Mouse (Mus musculus): ENCODE measurements around the gene Il18. TPM values are rescaled to one million over a fixed set of nuclear protein-coding genes. Genes with fewer than 3 reads are reported as not detected.

Il18 gene
- total and polyA plus RNA-seq, 3 experiments: 0.53 to 1.2 (median 1.0) TPM

- DNase-seq: no peak
- H3K4me3 ChIP-seq: peak overlapping the region; percentile 92
- intact Hi-C loops (cut with DNase I): loop anchor here (5.0 kb wide), 1 partner anchor 165 kb away; the partner anchor contains the start of gene Fdxacb1
- 59% methylated on average over 7 of the region's 7 CpGs for WGBS
- TF ChIP-seq EP300 (IDR thresholded peaks at IDR 0.05; ENCODE audit: insufficient read depth, low read depth, low read length) (no peak), POLR2A (IDR thresholded peaks at IDR 0.05; ENCODE audit: insufficient read depth, low read depth, low read length) (no peak), CTCF (IDR thresholded peaks at IDR 0.05) (no peak)
- H3K9ac ChIP-seq (ENCODE audit: low read depth, low read length): 0 out of 2 replicates have a peak overlapping the region, but pooled peaks have one; percentile 15
- H3K27me3 ChIP-seq (ENCODE audit: control insufficient read depth, insufficient read depth, low read length): no peaks in the 10 kb centered on the region
- peaks cover 2% of the 10 kb centered on the region; the same call in 1 of the 2 replicates for H3K79me2 ChIP-seq (replicated peaks; ENCODE audit: control insufficient read depth, insufficient read depth, low read length)
- peak overlapping the region; percentile 93 for H3K27ac ChIP-seq
- H3K4me1 ChIP-seq (ENCODE audit: control insufficient read depth, insufficient read depth, low read length): peaks cover 10% of the 10 kb centered on the region
- peaks cover 8% of the 10 kb centered on the region for H3K36me3 ChIP-seq (ENCODE audit: control insufficient read depth, insufficient read depth, low read length)
Observed at GRCm38 (mm10) chr9:50602055-50602845, 47.6 kb downstream of the Il18 start.

- WGBS: 1% methylated on average over 48 of the region's 48 CpGs
- Histone ChIP-seq H3K4me1 (ENCODE audit: control insufficient read depth, insufficient read depth, low read length) (peaks cover 10% of the 10 kb centered on the region), H3K79me2 (replicated peaks; ENCODE audit: control insufficient read depth, insufficient read depth, low read length) (peaks cover 2% of the 10 kb centered on the region; the same call in 1 of the 2 replicates), H3K36me3 (ENCODE audit: control insufficient read depth, insufficient read depth, low read length) (peaks cover 8% of the 10 kb centered on the region), H3K9ac (ENCODE audit: low read depth, low read length) (peak within 1 kb of the TSS; percentile 85), H3K27me3 (ENCODE audit: control insufficient read depth, insufficient read depth, low read length) (no peaks in the 10 kb centered on the region), H3K4me3 (peak within 1 kb of the TSS; percentile 92), H3K27ac (peak within 1 kb of the TSS; percentile 93)
- intact Hi-C loops (cut with DNase I): loop anchor here (5.0 kb wide), 1 partner anchor 164 kb away; the partner anchor contains the start of gene Fdxacb1
- TF ChIP-seq CTCF (IDR thresholded peaks at IDR 0.05) (no peak), POLR2A (IDR thresholded peaks at IDR 0.05; ENCODE audit: insufficient read depth, low read depth, low read length) (peak; percentile 95), EP300 (IDR thresholded peaks at IDR 0.05; ENCODE audit: insufficient read depth, low read depth, low read length) (peak; percentile 77)
- DNase-seq: peak; percentile 92 to 95
Observed at GRCm38 (mm10) chr9:50603189-50603997, 48.8 kb downstream of the Il18 start, which contains the start of the genes Sdhd and Timm8b. Gene Sdhd, minus strand, starts transcription at chr9:50603812. Gene Timm8b, plus strand, starts transcription at chr9:50603910.

GRCm38 (mm10) chr9:50603998-50604324 is 49.3 kb downstream of the Il18 start:
- intact Hi-C loops (cut with DNase I): loop anchor here (1.0 to 5.0 kb wide), 3 partner anchors 10 to 163 kb away; partner anchors contain the start of genes Dlat and Fdxacb1
- Histone ChIP-seq H3K36me3 (ENCODE audit: control insufficient read depth, insufficient read depth, low read length) (peaks cover 9% of the 10 kb centered on the region), H3K27ac (peak overlapping the region; percentile 93), H3K79me2 (replicated peaks; ENCODE audit: control insufficient read depth, insufficient read depth, low read length) (peaks cover 2% of the 10 kb centered on the region; the same call in 1 of the 2 replicates), H3K4me1 (ENCODE audit: control insufficient read depth, insufficient read depth, low read length) (peaks cover 10% of the 10 kb centered on the region), H3K27me3 (ENCODE audit: control insufficient read depth, insufficient read depth, low read length) (no peaks in the 10 kb centered on the region), H3K9ac (ENCODE audit: low read depth, low read length) (peak overlapping the region; percentile 85), H3K4me3 (peak overlapping the region; percentile 92)
- TF ChIP-seq EP300 (IDR thresholded peaks at IDR 0.05; ENCODE audit: insufficient read depth, low read depth, low read length): no peak
- TF ChIP-seq POLR2A (IDR thresholded peaks at IDR 0.05; ENCODE audit: insufficient read depth, low read depth, low read length): no peak; the same call in 1 of the 2 replicates
- TF ChIP-seq CTCF (IDR thresholded peaks at IDR 0.05): peak; percentile 45
- DNase-seq: no peak
- WGBS: under 1% methylated on average over 24 of the region's 24 CpGs

- peak overlapping the region; percentile 92 for H3K4me3 ChIP-seq
- intact Hi-C loops (cut with DNase I): loop anchor here (1.0 to 5.0 kb wide), 3 partner anchors 10 to 163 kb away; partner anchors contain the start of genes Dlat and Fdxacb1
- no peaks in the 10 kb centered on the region for H3K27me3 ChIP-seq (ENCODE audit: control insufficient read depth, insufficient read depth, low read length)
- peaks cover 10% of the 10 kb centered on the region for H3K4me1 ChIP-seq (ENCODE audit: control insufficient read depth, insufficient read depth, low read length)
- TF ChIP-seq POLR2A (IDR thresholded peaks at IDR 0.05; ENCODE audit: insufficient read depth, low read depth, low read length) (no peak), CTCF (IDR thresholded peaks at IDR 0.05) (no peak)
- WGBS: 2% methylated on average over 6 of the region's 6 CpGs
- peaks cover 9% of the 10 kb centered on the region for H3K36me3 ChIP-seq (ENCODE audit: control insufficient read depth, insufficient read depth, low read length)
- H3K79me2 ChIP-seq (replicated peaks; ENCODE audit: control insufficient read depth, insufficient read depth, low read length): peaks cover 2% of the 10 kb centered on the region; the same call in 1 of the 2 replicates
- peak overlapping the region; percentile 93 for H3K27ac ChIP-seq
- no peak for DNase-seq
- peak overlapping the region; percentile 85 for H3K9ac ChIP-seq (ENCODE audit: low read depth, low read length)
Observed at GRCm38 (mm10) chr9:50604338-50604737, 49.7 kb downstream of the Il18 start.

GRCm38 (mm10) chr9:50612115-50612514 is 57.5 kb downstream of the Il18 start:
- Histone ChIP-seq H3K9ac (ENCODE audit: low read depth, low read length) (no peak overlapping the region), H3K27ac (no peak overlapping the region), H3K4me1 (ENCODE audit: control insufficient read depth, insufficient read depth, low read length) (no peaks in the 10 kb centered on the region), H3K27me3 (ENCODE audit: control insufficient read depth, insufficient read depth, low read length) (no peaks in the 10 kb centered on the region), H3K79me2 (replicated peaks; ENCODE audit: control insufficient read depth, insufficient read depth, low read length) (peaks cover 1% of the 10 kb centered on the region; the same call in 1 of the 2 replicates), H3K36me3 (ENCODE audit: control insufficient read depth, insufficient read depth, low read length) (peaks cover 14% of the 10 kb centered on the region), H3K4me3 (no peak overlapping the region)
- intact Hi-C loops (cut with DNase I): no loop called here
- no peak for DNase-seq
- 69% methylated on average over 4 of the region's 4 CpGs for WGBS
- TF ChIP-seq CTCF (IDR thresholded peaks at IDR 0.05): no peak
- TF ChIP-seq EP300 (IDR thresholded peaks at IDR 0.05; ENCODE audit: insufficient read depth, low read depth, low read length): no peak
- no peak for TF ChIP-seq POLR2A (IDR thresholded peaks at IDR 0.05; ENCODE audit: insufficient read depth, low read depth, low read length)
